Mouse (Mus musculus): ENCODE data around the gene Extl2.

Extl2 gene

DNA sequence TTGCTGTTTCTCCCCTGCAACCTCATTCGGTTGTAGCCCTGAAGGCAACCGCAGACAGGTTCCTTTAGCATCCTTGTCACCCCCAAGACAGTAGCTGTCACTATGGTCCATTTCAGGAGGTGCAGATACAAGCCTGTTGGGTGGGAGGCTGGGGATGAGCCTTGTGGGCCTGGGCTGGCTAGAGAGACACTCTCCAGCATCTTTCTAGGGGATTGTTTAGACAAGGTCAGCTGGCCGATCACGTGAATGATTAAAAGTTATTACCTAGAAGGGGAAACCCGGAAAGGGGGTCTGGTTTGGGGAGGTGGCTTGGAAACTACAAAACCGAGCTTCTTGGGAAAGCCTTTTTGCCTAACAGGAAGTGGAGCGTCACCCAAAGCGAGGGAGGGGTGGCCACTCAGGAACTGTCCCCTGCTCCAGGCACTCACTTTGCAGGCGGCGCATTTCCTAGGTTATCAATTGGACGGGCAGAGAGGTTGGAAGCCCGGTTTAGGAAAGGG, 729 bp downstream of the Extl2 start:
- DNase-seq (ENCODE audit: extremely low read depth, low read depth, low spot score): no peak

DNA sequence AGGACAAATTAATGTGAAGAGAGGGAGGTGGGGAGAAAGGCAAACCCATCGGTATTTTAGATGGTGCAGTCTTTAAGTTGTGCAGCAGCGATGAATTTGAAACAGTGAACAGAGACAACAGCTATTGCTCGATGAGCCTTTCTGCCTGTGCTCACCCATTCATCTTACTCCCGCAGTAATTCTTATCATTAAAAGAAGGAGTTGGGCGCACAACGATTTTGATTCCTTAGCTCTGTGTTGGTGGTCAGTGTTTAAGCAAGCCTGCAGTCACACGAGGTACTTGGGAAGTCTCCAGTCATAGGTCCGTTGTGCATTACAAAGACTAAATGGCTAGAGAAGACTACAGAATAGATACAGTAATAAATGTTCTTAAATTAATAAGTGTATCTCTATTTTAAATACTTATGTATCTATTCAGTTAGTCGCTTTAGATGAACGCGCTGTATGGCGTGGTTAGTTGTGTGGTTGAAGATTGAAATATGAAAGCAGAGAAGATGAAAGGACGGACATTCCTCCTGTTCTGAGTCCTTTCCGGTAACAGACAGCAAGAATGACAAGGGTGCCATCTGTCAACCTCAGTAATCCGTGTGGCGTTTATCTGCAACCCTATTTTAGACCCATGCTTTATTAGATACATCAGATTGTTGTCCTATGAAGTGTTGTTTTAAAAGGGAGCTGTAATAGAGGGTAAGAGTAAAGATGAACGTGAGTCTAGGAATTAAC, 2.5 kb downstream of the Extl2 start:
- no peak for DNase-seq (ENCODE audit: extremely low read depth, low read depth, low spot score)

- DNase-seq (ENCODE audit: extremely low read depth, low read depth, low spot score): no peak
Observed at GRCm38 (mm10) chr3:116014901-116015300, 7.6 kb downstream of the Extl2 start.

- no peak for DNase-seq (ENCODE audit: extremely low read depth, low read depth, low spot score)
Observed at GRCm38 (mm10) chr3:116016116-116016515, 8.9 kb downstream of the Extl2 start.

DNA sequence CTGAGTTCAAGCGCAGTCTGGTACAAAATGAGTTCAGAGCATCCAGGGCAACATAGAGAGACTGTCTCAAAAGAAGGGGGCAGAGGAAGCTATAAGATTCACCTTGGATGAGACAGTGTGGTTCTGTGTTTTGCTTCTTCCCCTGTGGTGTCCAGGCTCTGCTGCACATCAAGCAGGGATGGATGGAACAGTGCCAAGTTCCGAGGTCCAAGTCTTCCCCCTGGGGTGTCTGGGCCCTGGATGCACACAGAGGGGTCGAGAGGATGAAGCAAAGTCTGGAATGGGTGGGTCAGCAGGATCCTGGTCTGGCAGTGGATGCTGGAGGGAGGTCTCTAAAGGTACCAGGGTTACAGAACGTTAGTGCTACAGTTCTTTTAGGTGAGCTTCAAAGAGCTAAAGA, 11.3 kb downstream of the Extl2 start:
- DNase-seq (ENCODE audit: extremely low read depth, low read depth, low spot score): no peak

GRCm38 (mm10) chr3:116019136-116019535, 11.9 kb downstream of the Extl2 start:
- DNase-seq (ENCODE audit: extremely low read depth, low read depth, low spot score): no peak

DNA sequence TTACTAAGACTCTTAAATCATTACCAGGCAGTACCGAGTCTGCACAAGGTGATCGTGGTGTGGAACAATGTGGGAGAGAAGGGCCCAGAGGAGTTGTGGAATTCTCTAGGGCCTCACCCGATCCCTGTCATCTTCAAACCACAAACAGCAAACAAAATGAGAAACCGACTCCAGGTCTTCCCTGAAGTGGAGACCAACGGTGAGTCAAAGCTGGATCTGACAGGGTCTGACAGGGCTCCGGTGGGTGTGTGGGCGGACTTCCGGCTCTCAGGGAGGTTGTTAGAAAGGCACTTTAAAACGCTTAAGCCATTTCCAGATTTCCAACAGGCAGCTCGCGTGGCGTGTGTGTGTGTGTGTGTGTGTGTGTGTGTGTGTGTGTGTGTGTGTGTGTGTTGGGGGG, 17.0 kb downstream of the Extl2 start:
- DNase-seq (ENCODE audit: extremely low read depth, low read depth, low spot score): no peak

- DNase-seq (ENCODE audit: extremely low read depth, low read depth, low spot score): no peak
Observed at GRCm38 (mm10) chr3:116024669-116025068, 17.4 kb downstream of the Extl2 start.

DNA sequence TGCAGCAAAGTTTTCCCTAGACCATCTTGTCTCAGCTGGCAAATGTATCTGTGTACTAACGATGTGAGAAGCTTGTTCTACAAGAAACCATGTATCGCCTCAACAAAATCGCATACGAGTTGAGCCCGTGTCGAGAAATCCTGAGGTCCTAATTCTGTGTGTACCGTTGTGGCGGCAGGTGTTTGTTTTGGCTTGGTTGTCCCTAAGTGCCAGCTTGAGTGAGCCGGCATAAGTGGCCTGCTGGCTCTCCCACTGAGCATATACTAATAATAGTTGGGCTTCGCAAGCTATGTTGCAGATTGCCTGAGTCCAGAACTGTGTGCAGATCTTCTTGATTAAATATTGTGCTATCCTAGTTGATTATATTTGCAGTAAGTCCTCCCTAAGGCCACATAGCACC, 18.4 kb downstream of the Extl2 start:
- DNase-seq (ENCODE audit: extremely low read depth, low read depth, low spot score): no peak

- no peak for DNase-seq (ENCODE audit: extremely low read depth, low read depth, low spot score)
Observed at GRCm38 (mm10) chr3:116026996-116027395, 19.7 kb downstream of the Extl2 start.

DNA sequence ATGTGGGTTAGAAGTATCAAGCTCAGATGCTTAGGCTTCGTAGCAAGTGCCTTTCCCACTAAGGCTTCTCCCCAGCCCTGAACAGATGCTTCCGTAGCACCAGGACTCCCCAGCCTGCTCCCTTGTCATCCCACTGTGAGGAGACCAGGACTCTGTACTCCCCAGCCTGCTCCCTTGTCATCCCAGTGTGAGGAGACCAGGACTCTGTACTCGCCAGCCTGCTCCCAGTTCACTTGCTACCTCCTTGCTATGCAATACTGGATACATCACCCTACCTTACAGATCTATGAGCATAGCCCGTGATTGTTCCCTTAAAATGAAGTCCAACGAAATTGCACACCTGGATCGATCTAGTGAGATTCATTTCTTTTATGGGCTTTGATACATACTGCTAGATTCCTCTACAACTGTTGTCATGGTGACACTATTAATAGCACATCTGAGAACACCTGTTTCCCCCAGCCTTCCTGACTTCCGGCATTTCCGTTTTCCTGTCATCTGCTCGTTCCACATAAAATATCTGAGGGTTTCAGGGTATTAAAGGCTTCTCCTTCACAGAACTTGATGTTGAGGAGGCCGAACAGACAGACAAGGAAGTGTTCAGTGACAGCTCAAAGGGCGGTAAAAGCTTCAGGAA, 23.0 kb downstream of the Extl2 start:
- no peak for DNase-seq (ENCODE audit: extremely low read depth, low read depth, low spot score)

- no peak for DNase-seq (ENCODE audit: extremely low read depth, low read depth, low spot score)
Observed at GRCm38 (mm10) chr3:116033218-116033870, 26.1 kb downstream of the Extl2 start.

GRCm38 (mm10) chr3:116033871-116034222, 26.6 kb downstream of the Extl2 start:
- DNase-seq (ENCODE audit: extremely low read depth, low read depth, low spot score): no peak

- DNase-seq (ENCODE audit: extremely low read depth, low read depth, low spot score): no peak
Observed at GRCm38 (mm10) chr3:116040776-116041175, 33.5 kb downstream of the Extl2 start.

DNA sequence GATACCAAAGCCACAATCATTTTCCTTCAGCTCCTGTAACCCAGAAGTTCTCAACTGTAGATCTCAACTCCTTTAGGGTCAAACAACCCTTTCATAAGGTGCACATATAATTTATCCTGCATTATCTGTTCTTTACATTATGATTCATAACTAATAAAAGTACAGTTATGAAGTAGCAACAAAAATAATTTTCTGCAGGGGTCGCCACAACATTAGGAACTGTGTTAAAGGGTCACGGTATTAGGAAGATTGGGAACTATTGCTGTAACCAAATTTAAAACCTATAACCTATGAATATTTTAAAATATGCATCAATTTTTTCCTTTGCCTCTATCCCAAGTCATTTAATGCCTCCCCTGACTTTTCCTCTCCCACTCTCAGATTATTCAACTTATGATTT, 38.7 kb downstream of the Extl2 start:
- no peak for DNase-seq (ENCODE audit: extremely low read depth, low read depth, low spot score)

DNA sequence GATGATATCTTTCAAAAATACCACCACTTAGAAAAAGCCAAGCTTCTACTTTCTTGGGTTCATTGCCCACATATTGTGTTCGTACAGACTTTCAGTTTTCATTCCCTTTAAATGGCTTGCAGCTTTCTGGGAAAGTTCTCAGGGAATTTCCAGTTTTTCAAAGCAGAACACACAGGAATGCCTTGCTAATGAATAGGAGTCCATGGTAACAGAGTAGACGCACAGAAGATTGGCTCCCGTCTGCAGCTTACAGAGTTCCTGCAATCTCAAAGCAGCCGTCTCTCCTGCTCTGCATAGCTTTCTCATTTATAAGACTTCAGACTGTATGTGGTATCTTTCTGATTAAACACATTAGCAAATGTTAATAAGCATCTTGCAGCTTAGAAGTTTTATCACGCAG, 39.8 kb downstream of the Extl2 start:
- DNase-seq (ENCODE audit: extremely low read depth, low read depth, low spot score): no peak

DNA sequence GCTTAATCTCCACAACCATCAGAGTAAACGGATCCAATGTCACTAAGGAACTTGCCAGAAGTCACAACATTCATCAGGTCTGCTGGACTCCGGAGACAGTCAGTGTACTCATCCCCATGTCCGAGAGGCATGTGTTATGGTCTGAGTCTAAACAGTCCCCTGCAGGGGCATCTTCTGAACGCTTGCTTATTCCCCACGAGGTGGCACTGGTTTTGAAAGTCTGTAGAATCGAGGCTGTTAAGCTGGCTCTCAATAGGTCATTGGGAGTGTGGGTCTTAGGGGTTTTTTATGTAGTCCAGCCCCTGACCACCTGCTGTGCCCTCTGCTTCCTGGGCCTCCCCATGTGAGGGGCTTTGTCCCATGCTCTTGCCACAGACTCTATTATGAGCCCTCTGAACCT, 49.8 kb downstream of the Extl2 start:
- DNase-seq (ENCODE audit: extremely low read depth, low read depth, low spot score): no peak

- DNase-seq (ENCODE audit: extremely low read depth, low read depth, low spot score): no peak
Observed at GRCm38 (mm10) chr3:116060320-116060719, 53.1 kb downstream of the Extl2 start.

- no peak for DNase-seq (ENCODE audit: extremely low read depth, low read depth, low spot score)
Observed at GRCm38 (mm10) chr3:116062141-116062540, 54.9 kb downstream of the Extl2 start.

DNA sequence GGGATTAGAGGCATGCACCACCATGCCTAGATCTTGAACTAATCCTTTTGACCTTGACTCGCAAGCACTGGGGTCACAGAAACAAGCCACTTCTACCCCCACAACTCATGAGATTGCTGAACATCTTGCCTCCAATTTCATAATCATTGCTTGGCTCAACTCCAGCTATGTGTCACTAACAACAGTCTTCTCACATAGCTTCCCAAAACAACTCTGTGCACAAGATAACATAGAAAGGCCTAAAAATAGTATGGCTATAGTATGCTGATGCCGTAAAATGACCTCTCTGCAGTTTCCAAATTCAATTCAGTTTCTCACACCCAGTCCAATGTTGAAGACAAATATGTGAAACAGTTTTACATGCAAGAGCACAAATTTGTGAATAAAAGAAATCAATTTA, 65.3 kb downstream of the Extl2 start:
- DNase-seq (ENCODE audit: extremely low read depth, low read depth, low spot score): no peak

GRCm38 (mm10) chr3:116076739-116077138, 69.5 kb downstream of the Extl2 start:
- no peak for DNase-seq (ENCODE audit: extremely low read depth, low read depth, low spot score)

GRCm38 (mm10) chr3:116078490-116078889, 71.2 kb downstream of the Extl2 start:
- DNase-seq (ENCODE audit: extremely low read depth, low read depth, low spot score): no peak
